Mouse (Mus musculus) spleen, adult 2 months (tissue): Measurements from ENCODE around the gene S100pbp.

Experiments used
- CTCF ChIP-seq: fragments of 200-500 bp; IDR thresholded peaks from 2 replicates; pipeline ENCODE4 v1.5.1; 2011; ENCODE audit warnings: mild to moderate bottlenecking, inconsistent platforms; ENCODE audit not compliant: insufficient read depth, insufficient read length, insufficient replicate concordance; ENCODE audit errors: extremely low read depth
- POLR2A ChIP-seq: fragments of 200-500 bp; IDR thresholded peaks from 2 replicates; pipeline ENCODE4 v1.6.1; 2011; ENCODE audit warnings: low read depth, low read length, inconsistent platforms

- no peak for TF ChIP-seq CTCF
- no peak for TF ChIP-seq POLR2A
Measured at GRCm38 (mm10) chr4:129225315-129225714, 35.8 kb upstream of the S100pbp start.
